Mouse (Mus musculus): ENCODE data around the gene Pskh1. TPM values are rescaled to one million over a fixed set of nuclear protein-coding genes. Genes with fewer than 3 reads are reported as not detected.

Pskh1 gene
- 30.0 and 31.7 TPM in 2 replicates for polyA plus RNA-seq (2014; fragmentation: Nextera tagmentation; extraction: Ambion mirVana)

DNA sequence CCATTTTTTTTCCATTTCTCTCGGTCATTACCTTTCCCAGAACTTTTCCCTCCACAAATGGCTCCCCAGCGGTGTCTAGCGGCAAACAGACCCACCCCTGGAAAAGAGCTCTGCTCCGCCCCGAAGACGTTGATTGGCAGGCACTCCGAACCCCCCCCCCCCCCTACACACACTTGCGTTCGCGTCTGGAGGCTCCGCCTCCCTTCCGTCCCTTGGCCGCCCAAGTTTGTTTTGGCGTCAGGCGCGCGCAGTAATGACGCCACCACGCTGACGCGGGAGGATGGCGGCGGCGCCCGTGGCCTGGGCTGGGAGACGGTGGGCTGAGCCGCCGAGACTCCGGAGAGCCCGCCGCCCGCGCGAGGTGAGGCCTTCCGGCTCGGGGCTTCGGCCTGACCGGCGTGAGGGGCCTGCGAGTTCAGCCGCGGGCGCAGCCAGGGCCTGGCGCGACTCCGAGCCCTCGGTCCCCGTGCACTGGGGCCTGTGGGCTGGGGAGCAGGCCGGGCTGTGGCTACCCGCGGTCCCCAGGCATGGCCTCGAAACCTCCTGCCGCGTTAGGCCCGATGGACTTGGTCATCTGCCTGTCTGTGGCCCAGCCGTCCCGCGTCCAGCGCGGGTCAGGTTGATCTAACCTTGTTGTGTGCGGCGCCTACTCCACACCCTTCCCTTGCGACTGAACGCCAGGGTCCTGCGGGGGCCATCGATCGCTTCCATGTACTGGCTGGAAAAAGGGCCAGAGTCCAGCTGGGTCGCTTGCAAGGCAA, at the start of gene Pskh1:
Gene Pskh1 (plus strand): TSS at position 262 of the 761 bp plus-strand sequence.
- H3K27me3 ChIP-seq (replicated peaks; ENCODE audit: control insufficient read depth, insufficient read depth, low read length): no peaks in the 10 kb centered on the region
- H3K4me3 ChIP-seq (ENCODE audit: low read depth, low read length): peak within 1 kb of the TSS; percentile 76
- WGBS: under 1% methylated on average over 67 of the region's 68 CpGs

DNA sequence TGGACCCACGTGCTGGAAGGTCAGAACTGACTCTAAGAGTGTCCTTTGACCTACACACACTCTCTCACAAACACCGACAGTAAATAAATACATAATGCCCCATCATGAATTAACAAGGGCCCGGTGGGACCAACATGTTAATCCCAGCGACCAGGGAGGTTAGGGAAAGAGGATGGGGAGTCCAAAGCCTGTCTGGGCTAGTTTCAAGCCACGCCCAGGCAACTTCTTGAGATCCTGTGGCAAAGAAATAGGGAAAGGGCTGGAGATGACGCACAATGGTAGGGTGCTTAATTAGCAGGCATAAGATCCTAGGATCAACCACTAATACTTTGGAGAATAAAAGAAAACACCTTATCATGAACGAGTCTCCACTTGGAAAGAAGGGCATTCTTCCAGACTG, 49.6 kb upstream of the Pskh1 start:
- WGBS: 81% methylated on average over 7 of the region's 7 CpGs
- Histone ChIP-seq H3K9me3 (ENCODE audit: control insufficient read depth, low read length) (no peaks in the 10 kb centered on the region), H3K4me3 (ENCODE audit: low read depth, low read length) (peak overlapping the region; percentile 17), H3K9ac (ENCODE audit: low read length) (peak overlapping the region; percentile 2; the same call in 1 of the 2 replicates), H3K36me3 (ENCODE audit: control insufficient read depth, insufficient read depth, low read length) (peaks cover 40% of the 10 kb centered on the region), H3K4me1 (replicated peaks; ENCODE audit: control insufficient read depth, insufficient read depth, low read length) (peaks cover 7% of the 10 kb centered on the region), H3K4me2 (ENCODE audit: low read length) (peak overlapping the region; percentile 32), H3K27ac (ENCODE audit: low read depth) (no peak overlapping the region), H3K27me3 (replicated peaks; ENCODE audit: control insufficient read depth, insufficient read depth, low read length) (no peaks in the 10 kb centered on the region)
- no peak for ATAC-seq (replicated peaks; ENCODE audit: low FRiP score, low TSS enrichment, low read depth)
- DNase-seq (ENCODE audit: low spot score): no peak

More for the DNA sequence above, at the start of gene Pskh1:
- peak within 1 kb of the TSS; percentile 81 for H3K27ac ChIP-seq (ENCODE audit: low read depth)
- peaks cover 8% of the 10 kb centered on the region for H3K4me1 ChIP-seq (replicated peaks; ENCODE audit: control insufficient read depth, insufficient read depth, low read length)
- H3K9ac ChIP-seq (ENCODE audit: low read length): peak within 1 kb of the TSS; percentile 86
- H3K9me3 ChIP-seq (ENCODE audit: control insufficient read depth, low read length): no peaks in the 10 kb centered on the region
- peak within 1 kb of the TSS; percentile 70 for H3K4me2 ChIP-seq (ENCODE audit: low read length)
- ATAC-seq (replicated peaks; ENCODE audit: low FRiP score, low TSS enrichment, low read depth): peak; percentile 92
- peak; percentile 97 for DNase-seq (ENCODE audit: low spot score)
- H3K36me3 ChIP-seq (ENCODE audit: control insufficient read depth, insufficient read depth, low read length): 0 out of 2 replicates have a peak, but pooled peaks cover 3% of the 10 kb centered on the region

GRCm38 (mm10) chr8:105851651-105852143, 48.5 kb upstream of the Pskh1 start:
- H3K4me3 ChIP-seq (ENCODE audit: low read depth, low read length): peak overlapping the region; percentile 92
- H3K9ac ChIP-seq (ENCODE audit: low read length): peak overlapping the region; percentile 82
- under 1% methylated on average over 34 of the region's 34 CpGs for WGBS
- peaks cover 29% of the 10 kb centered on the region for H3K36me3 ChIP-seq (ENCODE audit: control insufficient read depth, insufficient read depth, low read length)
- peak overlapping the region; percentile 75 for H3K4me2 ChIP-seq (ENCODE audit: low read length)
- H3K27ac ChIP-seq (ENCODE audit: low read depth): peak overlapping the region; percentile 60; the same call in 1 of the 2 replicates
- no peaks in the 10 kb centered on the region for H3K9me3 ChIP-seq (ENCODE audit: control insufficient read depth, low read length)
- DNase-seq (ENCODE audit: low spot score) (peak; percentile 89), ATAC-seq (replicated peaks; ENCODE audit: low FRiP score, low TSS enrichment, low read depth) (peak; percentile 79)
- H3K4me1 ChIP-seq (replicated peaks; ENCODE audit: control insufficient read depth, insufficient read depth, low read length): peaks cover 14% of the 10 kb centered on the region
- H3K27me3 ChIP-seq (replicated peaks; ENCODE audit: control insufficient read depth, insufficient read depth, low read length): no peaks in the 10 kb centered on the region

DNA sequence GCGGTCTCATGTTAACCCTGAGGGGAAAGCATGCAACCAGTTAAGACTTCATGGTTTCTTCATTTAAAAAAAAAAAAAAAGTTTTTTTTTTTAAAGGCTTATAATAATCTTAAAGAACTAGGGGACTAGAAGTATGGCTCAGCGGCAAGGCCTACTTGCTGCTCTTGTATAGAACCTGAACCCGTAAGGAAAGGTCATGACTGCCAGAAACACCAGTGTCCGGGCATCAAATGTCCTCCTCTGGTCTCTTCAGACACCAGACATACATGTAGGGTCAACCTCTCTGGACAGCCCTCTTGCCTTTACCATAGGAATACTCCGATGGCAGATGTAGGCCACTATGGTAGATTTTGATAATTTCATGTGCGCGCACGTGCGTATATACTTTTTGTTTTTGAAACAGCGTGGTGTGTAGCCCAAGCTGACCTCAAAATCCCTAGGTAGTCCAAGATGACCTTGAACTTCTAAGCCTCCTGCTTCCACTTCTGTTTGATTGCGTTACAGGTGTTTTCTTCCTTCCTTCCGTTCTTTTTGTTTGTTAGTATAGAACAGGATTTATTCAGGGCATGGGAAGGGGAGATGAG, 48.0 kb upstream of the Pskh1 start:
- ATAC-seq (replicated peaks; ENCODE audit: low FRiP score, low TSS enrichment, low read depth) (no peak), DNase-seq (ENCODE audit: low spot score) (peak; percentile 55)
- 80% methylated on average over 12 of the region's 12 CpGs for WGBS

GRCm38 (mm10) chr8:105853178-105853577, 47.1 kb upstream of the Pskh1 start, which contains the start of gene Cenpt:
Gene Cenpt, minus strand, starts transcription at chr8:105853278.
- no peak within 1 kb of the TSS for H3K9ac ChIP-seq (ENCODE audit: low read length)
- no peak for DNase-seq (ENCODE audit: low spot score)
- H3K4me1 ChIP-seq (replicated peaks; ENCODE audit: control insufficient read depth, insufficient read depth, low read length): peaks cover 24% of the 10 kb centered on the region
- no peak within 1 kb of the TSS for H3K27ac ChIP-seq (ENCODE audit: low read depth)
- H3K4me2 ChIP-seq (ENCODE audit: low read length): peak within 1 kb of the TSS; percentile 75; the same call in 1 of the 2 replicates
- H3K27me3 ChIP-seq (replicated peaks; ENCODE audit: control insufficient read depth, insufficient read depth, low read length): no peaks in the 10 kb centered on the region
- 90% methylated on average over 3 of the region's 3 CpGs for WGBS
- H3K4me3 ChIP-seq (ENCODE audit: low read depth, low read length): no peak within 1 kb of the TSS
- no peaks in the 10 kb centered on the region for H3K9me3 ChIP-seq (ENCODE audit: control insufficient read depth, low read length)
- H3K36me3 ChIP-seq (ENCODE audit: control insufficient read depth, insufficient read depth, low read length): peaks cover 22% of the 10 kb centered on the region
- no peak for ATAC-seq (replicated peaks; ENCODE audit: low FRiP score, low TSS enrichment, low read depth)

More for the DNA sequence above, 48.0 kb upstream of the Pskh1 start:
- Histone ChIP-seq H3K4me3 (ENCODE audit: low read depth, low read length) (0 out of 2 replicates have a peak overlapping the region, but pooled peaks have one; percentile 92), H3K27me3 (replicated peaks; ENCODE audit: control insufficient read depth, insufficient read depth, low read length) (no peaks in the 10 kb centered on the region), H3K9ac (ENCODE audit: low read length) (no peak overlapping the region), H3K27ac (ENCODE audit: low read depth) (no peak overlapping the region), H3K4me1 (replicated peaks; ENCODE audit: control insufficient read depth, insufficient read depth, low read length) (peaks cover 16% of the 10 kb centered on the region), H3K4me2 (ENCODE audit: low read length) (peak overlapping the region; percentile 75; the same call in 1 of the 2 replicates), H3K36me3 (ENCODE audit: control insufficient read depth, insufficient read depth, low read length) (peaks cover 24% of the 10 kb centered on the region), H3K9me3 (ENCODE audit: control insufficient read depth, low read length) (no peaks in the 10 kb centered on the region)

DNA sequence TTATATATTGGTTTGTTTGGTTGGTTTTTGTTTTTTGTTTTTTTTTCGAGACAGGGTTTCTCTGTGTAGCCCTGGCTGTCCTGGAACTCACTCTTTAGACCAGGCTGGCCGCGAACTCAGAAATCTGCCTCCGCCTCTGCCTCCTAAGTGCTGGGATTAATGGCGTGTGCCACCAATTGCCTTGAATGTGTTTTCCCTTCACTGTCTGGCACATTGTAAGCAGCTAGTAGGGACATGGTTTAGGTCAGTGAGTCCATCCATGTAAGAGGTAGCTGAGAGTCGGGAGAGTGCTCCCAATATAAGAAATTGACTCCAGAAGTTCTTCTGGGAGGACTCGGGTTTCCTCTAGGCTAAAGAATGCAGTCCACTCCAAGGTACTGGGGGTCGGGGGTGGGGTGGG, 45.9 kb upstream of the Pskh1 start:
- Histone ChIP-seq H3K9me3 (ENCODE audit: control insufficient read depth, low read length) (no peaks in the 10 kb centered on the region), H3K27me3 (replicated peaks; ENCODE audit: control insufficient read depth, insufficient read depth, low read length) (no peaks in the 10 kb centered on the region), H3K27ac (ENCODE audit: low read depth) (no peak overlapping the region), H3K4me3 (ENCODE audit: low read depth, low read length) (peak overlapping the region; percentile 77), H3K36me3 (ENCODE audit: control insufficient read depth, insufficient read depth, low read length) (peaks cover 16% of the 10 kb centered on the region; the same call in 1 of the 2 replicates), H3K9ac (ENCODE audit: low read length) (no peak overlapping the region; the same call in 1 of the 2 replicates), H3K4me2 (ENCODE audit: low read length) (peak overlapping the region; percentile 84), H3K4me1 (replicated peaks; ENCODE audit: control insufficient read depth, insufficient read depth, low read length) (peaks cover 24% of the 10 kb centered on the region)
- WGBS: 23% methylated on average over 8 of the region's 8 CpGs
- ATAC-seq (replicated peaks; ENCODE audit: low FRiP score, low TSS enrichment, low read depth) (no peak), DNase-seq (ENCODE audit: low spot score) (no peak)

DNA sequence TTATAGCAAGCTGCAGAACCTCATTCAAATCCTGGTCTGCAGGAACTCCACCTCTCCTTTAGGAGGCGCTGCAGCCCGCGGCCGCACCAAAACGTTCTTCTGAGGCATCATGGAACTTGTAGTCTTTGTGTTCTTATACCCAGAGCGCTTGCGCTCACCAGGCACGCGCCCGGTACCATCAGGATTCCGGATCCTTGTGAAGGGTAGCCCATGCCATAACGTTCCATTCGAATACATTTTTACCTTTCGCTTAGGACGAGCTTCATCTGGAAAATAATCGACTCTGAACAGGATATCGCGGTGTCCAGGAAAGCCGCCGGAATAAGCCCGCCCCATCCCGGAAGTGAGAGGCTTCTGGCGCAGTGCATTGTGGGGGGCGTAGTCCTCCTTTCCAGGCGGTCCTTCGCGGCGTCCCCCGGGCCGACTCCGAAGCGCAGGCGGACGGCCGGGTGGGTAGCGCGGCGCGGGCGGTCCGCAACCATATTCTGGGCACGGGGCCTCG, 45.5 kb upstream of the Pskh1 start, which contains the start of gene Thap11:
Gene Thap11 (plus strand): TSS at position 418 of the 502 bp plus-strand sequence.
- WGBS: under 1% methylated on average over 43 of the region's 43 CpGs
- peak; percentile 93 for ATAC-seq (replicated peaks; ENCODE audit: low FRiP score, low TSS enrichment, low read depth)

More for the DNA sequence above, 45.5 kb upstream of the Pskh1 start, which contains the start of gene Thap11:
- peaks cover 12% of the 10 kb centered on the region; the same call in 1 of the 2 replicates for H3K36me3 ChIP-seq (ENCODE audit: control insufficient read depth, insufficient read depth, low read length)
- peak within 1 kb of the TSS; percentile 77 for H3K27ac ChIP-seq (ENCODE audit: low read depth)
- peak within 1 kb of the TSS; percentile 84 for H3K4me2 ChIP-seq (ENCODE audit: low read length)
- H3K27me3 ChIP-seq (replicated peaks; ENCODE audit: control insufficient read depth, insufficient read depth, low read length): no peaks in the 10 kb centered on the region
- H3K9me3 ChIP-seq (ENCODE audit: control insufficient read depth, low read length): no peaks in the 10 kb centered on the region
- peak; percentile 98 for DNase-seq (ENCODE audit: low spot score)
- H3K9ac ChIP-seq (ENCODE audit: low read length): peak within 1 kb of the TSS; percentile 68
- peaks cover 29% of the 10 kb centered on the region for H3K4me1 ChIP-seq (replicated peaks; ENCODE audit: control insufficient read depth, insufficient read depth, low read length)
- H3K4me3 ChIP-seq (ENCODE audit: low read depth, low read length): peak within 1 kb of the TSS; percentile 77
